Mouse (Mus musculus): ENCODE measurements at regions not wholly inside any gene's neighbourhood (a gene's known extent, or its start where the extent isn't known, plus 50 kb on each side); places are given as distances from the start of the nearest gene placed in this dataset.

GRCm38 (mm10) chr12:9365931-9366330 lies 204.0 kb upstream of the Osr1 start:
- no peak for ATAC-seq (ENCODE audit: low FRiP score)
- Histone ChIP-seq H3K4me1 (replicated peaks; ENCODE audit: control insufficient read depth, insufficient read depth, low read length) (no peaks in the 10 kb centered on the region), H3K27ac (ENCODE audit: low read depth, low read length) (no peak overlapping the region), H3K27me3 (ENCODE audit: control insufficient read depth, insufficient read depth, low read length) (no peaks in the 10 kb centered on the region), H3K4me2 (replicated peaks; ENCODE audit: low read depth, low read length) (no peak overlapping the region), H3K9ac (ENCODE audit: low read depth, low read length) (no peak overlapping the region), H3K9me3 (ENCODE audit: control insufficient read depth, low read length) (no peaks in the 10 kb centered on the region), H3K4me3 (ENCODE audit: low read depth, low read length) (no peak overlapping the region), H3K36me3 (ENCODE audit: control insufficient read depth, insufficient read depth, low read length) (no peaks in the 10 kb centered on the region)
- no peak for DNase-seq (ENCODE audit: low spot score)
- WGBS = 84% methylated on average over 1 of the region's 1 CpGs

- Histone ChIP-seq H3K9ac (ENCODE audit: low read depth, low read length) (no peak overlapping the region), H3K27ac (ENCODE audit: low read depth, low read length) (no peak overlapping the region), H3K4me1 (replicated peaks; ENCODE audit: control insufficient read depth, insufficient read depth, low read length) (no peaks in the 10 kb centered on the region), H3K4me3 (ENCODE audit: low read depth, low read length) (no peak overlapping the region), H3K27me3 (ENCODE audit: control insufficient read depth, insufficient read depth, low read length) (no peaks in the 10 kb centered on the region), H3K9me3 (ENCODE audit: control insufficient read depth, low read length) (no peaks in the 10 kb centered on the region), H3K4me2 (replicated peaks; ENCODE audit: low read depth, low read length) (no peak overlapping the region), H3K36me3 (ENCODE audit: control insufficient read depth, insufficient read depth, low read length) (no peaks in the 10 kb centered on the region)
- no peak for DNase-seq (ENCODE audit: low spot score)
- ATAC-seq (ENCODE audit: low FRiP score) = no peak
- 94% methylated on average over 5 of the region's 5 CpGs for WGBS
These were observed 201.2 kb upstream of the Osr1 start for GRCm38 (mm10) chr12:9368682-9369081.

DNA sequence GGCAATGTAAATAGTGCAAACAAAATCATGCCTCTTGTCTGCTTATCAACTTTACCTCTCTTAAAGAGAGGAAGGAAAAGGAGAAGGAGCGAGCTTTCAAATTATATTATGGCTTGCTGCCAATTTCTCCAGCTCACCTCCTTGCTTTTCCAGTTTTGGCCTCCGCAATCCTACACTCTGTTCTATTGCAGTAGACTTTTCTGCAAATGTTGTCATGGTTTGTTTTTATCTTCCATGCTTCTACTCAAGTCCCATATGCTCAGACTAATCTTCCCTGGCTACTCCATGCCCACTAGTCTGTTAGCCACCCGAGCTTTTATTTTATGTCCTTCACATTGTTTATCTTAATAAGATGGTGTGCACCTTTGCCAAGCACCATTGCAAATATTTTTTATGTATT lies 168.0 kb upstream of the Osr1 start:
- no peaks in the 10 kb centered on the region for H3K4me1 ChIP-seq (replicated peaks; ENCODE audit: control insufficient read depth, insufficient read depth, low read length)
- no peak for DNase-seq (ENCODE audit: low spot score)
- H3K4me3 ChIP-seq (ENCODE audit: low read depth, low read length) = no peak overlapping the region
- no peak for ATAC-seq (ENCODE audit: low FRiP score)
- H3K4me2 ChIP-seq (replicated peaks; ENCODE audit: low read depth, low read length) = no peak overlapping the region
- no peaks in the 10 kb centered on the region for H3K9me3 ChIP-seq (ENCODE audit: control insufficient read depth, low read length)
- 86% methylated on average over 3 of the region's 3 CpGs for WGBS
- H3K27me3 ChIP-seq (ENCODE audit: control insufficient read depth, insufficient read depth, low read length) = no peaks in the 10 kb centered on the region
- no peak overlapping the region for H3K9ac ChIP-seq (ENCODE audit: low read depth, low read length)
- H3K36me3 ChIP-seq (ENCODE audit: control insufficient read depth, insufficient read depth, low read length) = no peaks in the 10 kb centered on the region
- H3K27ac ChIP-seq (ENCODE audit: low read depth, low read length) = no peak overlapping the region

DNA sequence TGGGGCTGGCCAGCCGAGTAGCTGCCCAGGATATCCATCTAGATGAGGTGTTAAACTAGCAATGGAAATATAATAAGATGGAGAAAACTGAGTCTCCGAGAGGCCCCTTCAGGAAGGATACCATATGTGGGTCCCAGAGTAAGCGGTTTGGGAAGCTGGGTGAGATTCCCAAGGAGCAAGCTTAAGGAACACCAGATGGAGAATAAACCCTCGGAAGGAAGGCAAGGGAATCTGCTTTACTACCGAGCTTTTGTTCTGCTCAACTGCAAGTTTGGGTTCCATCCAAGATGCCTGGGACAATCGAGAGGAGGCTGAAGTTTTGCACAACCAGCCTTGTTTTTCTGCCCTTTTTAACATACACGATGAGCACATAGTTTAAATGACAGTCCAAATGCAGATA lies 164.9 kb upstream of the Osr1 start:
- Histone ChIP-seq H3K4me3 (ENCODE audit: low read depth, low read length) (no peak overlapping the region), H3K27ac (ENCODE audit: low read depth, low read length) (no peak overlapping the region), H3K9ac (ENCODE audit: low read depth, low read length) (no peak overlapping the region), H3K4me2 (replicated peaks; ENCODE audit: low read depth, low read length) (no peak overlapping the region), H3K9me3 (ENCODE audit: control insufficient read depth, low read length) (no peaks in the 10 kb centered on the region), H3K36me3 (ENCODE audit: control insufficient read depth, insufficient read depth, low read length) (no peaks in the 10 kb centered on the region), H3K27me3 (ENCODE audit: control insufficient read depth, insufficient read depth, low read length) (no peaks in the 10 kb centered on the region), H3K4me1 (replicated peaks; ENCODE audit: control insufficient read depth, insufficient read depth, low read length) (no peaks in the 10 kb centered on the region)
- no peak for DNase-seq (ENCODE audit: low spot score)
- WGBS = 83% methylated on average over 7 of the region's 7 CpGs
- ATAC-seq (ENCODE audit: low FRiP score) = no peak

DNA sequence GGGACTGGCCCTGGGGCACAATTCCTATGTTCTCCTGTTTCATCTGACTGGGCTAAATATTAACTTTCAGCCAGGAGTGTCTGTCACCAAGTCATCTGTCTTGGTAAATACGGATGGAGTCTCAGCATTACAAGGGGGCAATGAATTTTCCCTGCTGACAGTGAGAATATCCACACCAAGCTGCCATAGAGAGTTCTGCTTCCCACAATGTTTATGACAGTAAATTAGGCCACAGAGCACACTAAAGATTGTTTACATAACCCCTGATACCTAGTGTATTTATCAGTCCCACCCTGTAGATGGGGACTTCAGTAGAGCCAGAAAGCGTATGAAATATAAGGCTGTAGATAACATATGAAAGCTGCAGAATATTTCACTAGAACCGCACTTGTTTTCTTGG lies 150.6 kb upstream of the Osr1 start:
- Histone ChIP-seq H3K4me2 (replicated peaks; ENCODE audit: low read depth, low read length) (no peak overlapping the region), H3K4me1 (replicated peaks; ENCODE audit: control insufficient read depth, insufficient read depth, low read length) (no peaks in the 10 kb centered on the region), H3K9ac (ENCODE audit: low read depth, low read length) (no peak overlapping the region), H3K27ac (ENCODE audit: low read depth, low read length) (no peak overlapping the region), H3K27me3 (ENCODE audit: control insufficient read depth, insufficient read depth, low read length) (no peaks in the 10 kb centered on the region), H3K36me3 (ENCODE audit: control insufficient read depth, insufficient read depth, low read length) (no peaks in the 10 kb centered on the region), H3K9me3 (ENCODE audit: control insufficient read depth, low read length) (no peaks in the 10 kb centered on the region), H3K4me3 (ENCODE audit: low read depth, low read length) (no peak overlapping the region)
- DNase-seq (ENCODE audit: low spot score) = no peak
- no peak for ATAC-seq (ENCODE audit: low FRiP score)
- WGBS = 71% methylated on average over 3 of the region's 3 CpGs

GRCm38 (mm10) chr12:9430656-9431055 lies 139.3 kb upstream of the Osr1 start:
- Histone ChIP-seq H3K4me3 (ENCODE audit: low read depth, low read length) (no peak overlapping the region), H3K9me3 (ENCODE audit: control insufficient read depth, low read length) (no peaks in the 10 kb centered on the region), H3K9ac (ENCODE audit: low read depth, low read length) (no peak overlapping the region), H3K4me2 (replicated peaks; ENCODE audit: low read depth, low read length) (no peak overlapping the region), H3K27ac (ENCODE audit: low read depth, low read length) (no peak overlapping the region), H3K36me3 (ENCODE audit: control insufficient read depth, insufficient read depth, low read length) (no peaks in the 10 kb centered on the region), H3K4me1 (replicated peaks; ENCODE audit: control insufficient read depth, insufficient read depth, low read length) (no peaks in the 10 kb centered on the region), H3K27me3 (ENCODE audit: control insufficient read depth, insufficient read depth, low read length) (no peaks in the 10 kb centered on the region)
- DNase-seq (ENCODE audit: low spot score) (no peak), ATAC-seq (ENCODE audit: low FRiP score) (no peak)
- 86% methylated on average over 3 of the region's 3 CpGs for WGBS

DNA sequence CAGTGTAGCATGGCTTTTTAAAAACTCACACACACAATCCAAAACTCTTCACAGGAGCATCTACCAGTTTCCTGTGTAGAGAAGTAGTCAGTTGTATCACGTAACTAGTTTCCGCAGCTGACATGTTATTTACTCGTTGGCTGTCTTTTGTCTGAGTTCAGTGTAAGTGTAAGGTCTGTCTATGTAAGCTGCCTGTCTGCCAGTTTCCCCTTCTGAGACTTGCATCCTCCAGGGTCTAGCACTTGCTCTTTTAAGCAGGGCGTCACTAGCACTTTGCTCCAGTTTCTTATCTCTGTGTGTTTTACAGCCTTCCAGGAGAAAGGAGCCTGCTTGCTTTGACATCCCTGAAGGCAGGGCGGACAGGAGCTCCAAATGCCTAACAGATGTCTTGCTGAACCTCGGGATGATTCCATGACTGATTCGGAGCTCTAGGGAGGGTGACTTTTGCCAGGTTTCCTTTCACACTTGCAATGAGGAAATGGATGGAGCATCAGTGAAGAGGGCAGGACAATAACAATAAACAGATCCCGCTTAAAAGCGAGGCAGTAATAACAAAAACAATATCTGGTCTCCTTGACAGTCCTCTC lies 131.2 kb upstream of the Osr1 start:
- no peak overlapping the region for H3K4me2 ChIP-seq (replicated peaks; ENCODE audit: low read depth, low read length)
- H3K9ac ChIP-seq (ENCODE audit: low read depth, low read length) = no peak overlapping the region
- no peaks in the 10 kb centered on the region for H3K9me3 ChIP-seq (ENCODE audit: control insufficient read depth, low read length)
- H3K27me3 ChIP-seq (ENCODE audit: control insufficient read depth, insufficient read depth, low read length) = no peaks in the 10 kb centered on the region
- H3K27ac ChIP-seq (ENCODE audit: low read depth, low read length) = no peak overlapping the region
- ATAC-seq (ENCODE audit: low FRiP score) (no peak), DNase-seq (ENCODE audit: low spot score) (no peak)
- no peaks in the 10 kb centered on the region for H3K36me3 ChIP-seq (ENCODE audit: control insufficient read depth, insufficient read depth, low read length)
- WGBS = 61% methylated on average over 9 of the region's 9 CpGs
- no peaks in the 10 kb centered on the region for H3K4me1 ChIP-seq (replicated peaks; ENCODE audit: control insufficient read depth, insufficient read depth, low read length)
- no peak overlapping the region for H3K4me3 ChIP-seq (ENCODE audit: low read depth, low read length)

DNA sequence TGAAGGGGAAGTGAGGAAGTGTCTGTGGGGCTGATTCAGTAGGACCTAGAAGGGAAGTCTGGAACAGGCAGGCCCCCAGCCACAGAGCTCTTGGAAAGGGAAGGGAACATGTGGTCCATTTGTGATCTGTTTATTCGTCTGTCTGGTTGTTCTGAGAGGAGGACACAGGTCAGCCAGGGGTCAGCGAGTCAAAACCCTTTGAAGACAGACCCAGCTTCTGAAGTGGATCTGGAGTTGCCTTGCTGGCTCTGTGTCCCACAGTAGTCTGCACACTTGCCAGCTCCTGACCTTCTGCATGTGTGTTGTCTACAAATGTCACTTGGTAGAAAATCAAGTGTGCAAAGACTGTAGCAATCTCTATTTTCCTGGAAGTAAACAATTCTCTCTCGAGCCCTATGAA lies 119.3 kb upstream of the Osr1 start:
- H3K4me1 ChIP-seq (replicated peaks; ENCODE audit: control insufficient read depth, insufficient read depth, low read length) = no peaks in the 10 kb centered on the region
- no peak overlapping the region for H3K4me3 ChIP-seq (ENCODE audit: low read depth, low read length)
- WGBS = 57% methylated on average over 3 of the region's 3 CpGs
- H3K27me3 ChIP-seq (ENCODE audit: control insufficient read depth, insufficient read depth, low read length) = no peaks in the 10 kb centered on the region
- no peak overlapping the region for H3K9ac ChIP-seq (ENCODE audit: low read depth, low read length)
- no peaks in the 10 kb centered on the region for H3K36me3 ChIP-seq (ENCODE audit: control insufficient read depth, insufficient read depth, low read length)
- no peak overlapping the region for H3K27ac ChIP-seq (ENCODE audit: low read depth, low read length)
- no peaks in the 10 kb centered on the region for H3K9me3 ChIP-seq (ENCODE audit: control insufficient read depth, low read length)
- H3K4me2 ChIP-seq (replicated peaks; ENCODE audit: low read depth, low read length) = no peak overlapping the region
- DNase-seq (ENCODE audit: low spot score) (no peak), ATAC-seq (ENCODE audit: low FRiP score) (no peak)

DNA sequence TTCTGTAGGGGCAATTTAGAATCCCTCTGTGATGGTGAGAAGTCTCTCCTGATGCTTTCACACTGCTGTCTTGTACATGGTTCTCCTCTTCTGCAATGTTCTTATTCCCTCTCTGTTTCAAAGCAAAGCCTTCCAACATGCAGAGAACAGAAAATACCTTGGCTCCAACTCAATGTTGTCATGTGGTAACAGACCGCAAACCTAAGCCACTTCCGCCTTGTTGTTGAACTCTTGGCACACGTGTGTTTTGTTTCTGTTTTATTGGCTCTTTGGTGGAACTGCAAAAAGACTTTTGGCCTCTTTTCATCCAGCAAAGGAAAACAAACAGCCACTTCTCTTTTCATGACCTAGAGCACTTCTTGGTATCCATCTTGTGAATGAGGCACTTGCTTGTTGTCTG lies 109.7 kb upstream of the Osr1 start:
- Histone ChIP-seq H3K4me1 (replicated peaks; ENCODE audit: control insufficient read depth, insufficient read depth, low read length) (no peaks in the 10 kb centered on the region), H3K9ac (ENCODE audit: low read depth, low read length) (no peak overlapping the region), H3K27me3 (ENCODE audit: control insufficient read depth, insufficient read depth, low read length) (no peaks in the 10 kb centered on the region), H3K36me3 (ENCODE audit: control insufficient read depth, insufficient read depth, low read length) (no peaks in the 10 kb centered on the region), H3K4me2 (replicated peaks; ENCODE audit: low read depth, low read length) (no peak overlapping the region), H3K27ac (ENCODE audit: low read depth, low read length) (no peak overlapping the region), H3K9me3 (ENCODE audit: control insufficient read depth, low read length) (no peaks in the 10 kb centered on the region), H3K4me3 (ENCODE audit: low read depth, low read length) (no peak overlapping the region)
- no peak for ATAC-seq (ENCODE audit: low FRiP score)
- 84% methylated on average over 3 of the region's 3 CpGs for WGBS
- no peak for DNase-seq (ENCODE audit: low spot score)
